Mouse (Mus musculus): Measurements from ENCODE around the gene Atp5mpl. TPM values are rescaled to one million over a fixed set of nuclear protein-coding genes. Genes with fewer than 3 reads are reported as not detected.

Gene Atp5mpl
- polyA plus RNA-seq, 1 experiment, result 126 TPM

DNA sequence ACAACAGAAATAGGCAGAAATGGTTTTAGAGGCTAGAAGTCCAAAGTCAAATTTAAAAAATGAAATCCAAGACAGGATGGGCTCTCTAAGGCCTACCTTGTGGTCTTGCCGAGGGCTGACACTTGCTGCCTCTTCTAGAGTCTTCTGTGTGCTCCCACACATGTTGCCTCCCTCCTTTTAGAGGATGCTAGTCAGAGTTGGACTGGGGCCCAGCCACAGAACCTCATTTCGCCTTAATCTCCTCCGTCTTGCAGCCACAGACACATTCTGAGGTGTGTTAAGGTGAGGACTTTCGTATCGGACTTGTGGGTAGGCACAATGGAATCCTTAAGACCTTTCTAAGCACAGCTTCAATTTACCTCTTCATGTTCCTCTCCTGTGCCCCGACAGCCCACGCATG is 54.0 kb downstream of the Atp5mpl start:
- DNase-seq, result no peak
- peaks cover 17% of the 10 kb centered on the region for H3K4me1 ChIP-seq (ENCODE audit: control insufficient read depth, insufficient read depth, low read length)
- H3K36me3 ChIP-seq (ENCODE audit: control insufficient read depth, insufficient read depth, low read length), result no peaks in the 10 kb centered on the region
- H3K27ac ChIP-seq (ENCODE audit: insufficient read depth, low read depth, low read length), result no peak overlapping the region
- TF ChIP-seq CTCF (conservative IDR thresholded peaks at IDR 0.05; ENCODE audit: insufficient read depth, insufficient read length, low read depth, low read length) (no peak), POLR2A (IDR thresholded peaks at IDR 0.05; ENCODE audit: low read depth, low read length) (no peak)
- 90% methylated on average over 7 of the region's 7 CpGs for WGBS
- H3K4me3 ChIP-seq (ENCODE audit: insufficient read depth, low read depth, low read length), result no peak overlapping the region
- no peaks in the 10 kb centered on the region for H3K27me3 ChIP-seq (replicated peaks; ENCODE audit: control insufficient read depth, insufficient read depth, low read length)

DNA sequence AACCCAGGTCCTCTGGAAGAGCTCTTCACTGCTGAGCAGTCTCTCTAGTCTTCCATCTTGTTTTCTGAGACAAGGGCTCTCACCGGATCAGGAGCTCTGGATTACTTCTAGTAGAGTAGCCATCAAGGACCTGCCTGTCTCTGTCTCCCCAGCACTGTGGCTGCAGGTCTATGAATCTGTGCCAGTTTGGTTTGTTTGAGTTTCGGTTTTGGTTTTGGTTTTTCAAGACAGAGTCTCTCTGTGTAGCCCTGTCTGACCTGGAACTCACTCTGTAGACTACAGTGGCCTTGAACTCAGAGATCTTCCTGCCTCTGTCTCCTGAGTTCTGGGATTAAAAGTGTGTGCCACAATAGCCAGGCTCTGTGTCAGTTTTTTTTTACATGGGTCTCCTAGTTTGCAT is 55.0 kb downstream of the Atp5mpl start:
- Histone ChIP-seq H3K4me1 (ENCODE audit: control insufficient read depth, insufficient read depth, low read length) (peaks cover 13% of the 10 kb centered on the region), H3K36me3 (ENCODE audit: control insufficient read depth, insufficient read depth, low read length) (no peaks in the 10 kb centered on the region), H3K27me3 (replicated peaks; ENCODE audit: control insufficient read depth, insufficient read depth, low read length) (no peaks in the 10 kb centered on the region), H3K27ac (ENCODE audit: insufficient read depth, low read depth, low read length) (no peak overlapping the region), H3K4me3 (ENCODE audit: insufficient read depth, low read depth, low read length) (no peak overlapping the region)
- 89% methylated on average over 2 of the region's 2 CpGs for WGBS
- TF ChIP-seq POLR2A (IDR thresholded peaks at IDR 0.05; ENCODE audit: low read depth, low read length) (no peak), CTCF (conservative IDR thresholded peaks at IDR 0.05; ENCODE audit: insufficient read depth, insufficient read length, low read depth, low read length) (no peak)
- DNase-seq, result no peak

Other genes with a start within 250 kb of the Atp5mpl start
- gene Klc1, start 208.1 kb downstream of the Atp5mpl start, polyA plus RNA-seq (2012; rRNA removed), result 40.3 and 44.3 TPM in 2 replicates
- 5.3 and 6.0 TPM in 2 replicates for gene Xrcc3, start 153.1 kb downstream of the Atp5mpl start, polyA plus RNA-seq (2012; rRNA removed)
- gene Zfyve21, start 152.8 kb downstream of the Atp5mpl start, polyA plus RNA-seq (2012; rRNA removed), result 97.0 and 105 TPM in 2 replicates
- gene Ppp1r13b, start 58.9 kb downstream of the Atp5mpl start, polyA plus RNA-seq (2012; rRNA removed), result 11.2 and 11.7 TPM in 2 replicates
- gene Tdrd9, start 4.6 kb upstream of the Atp5mpl start, polyA plus RNA-seq (2012; rRNA removed), result 0.07 TPM in 1 of 2 replicates, not detected in the other
- gene Rd3l, start 14.3 kb upstream of the Atp5mpl start, polyA plus RNA-seq (2012; rRNA removed), result not detected in 2 replicates
- 39.2 and 52.5 TPM in 2 replicates for gene Aspg, start 139.7 kb upstream of the Atp5mpl start, polyA plus RNA-seq (2012; rRNA removed)
- 3.8 and 4.2 TPM in 2 replicates for gene Kif26a, start 179.2 kb upstream of the Atp5mpl start, polyA plus RNA-seq (2012; rRNA removed)